Mouse (Mus musculus) hindbrain, embryonic 13.5 days (tissue): ENCODE results near the gene Gid4. TPM values are rescaled to one million over a fixed set of nuclear protein-coding genes. Genes with fewer than 3 reads are reported as not detected.

ENCODE experiments used
- ATAC-seq: fragments of 200-750 bp; cut with Nextera tagmentation; 2 replicates; pipeline ENCODE4 v1.8.0; 2017; ENCODE audit warnings: moderate TSS enrichment; ENCODE audit not compliant: low FRiP score
- H3K27ac ChIP-seq: fragments of 300-500 bp; sonication (generic); 2 replicates; pipeline ENCODE4 v1.5.1; 2015; ENCODE audit warnings: inconsistent platforms, mild to moderate bottlenecking, moderate library complexity
- H3K27me3 ChIP-seq: fragments of 300-500 bp; sonication (generic); 2 replicates; pipeline ENCODE4 v1.6.1; 2015; ENCODE audit warnings: mild to moderate bottlenecking, inconsistent platforms
- H3K36me3 ChIP-seq: fragments of 300-500 bp; sonication (generic); 2 replicates; pipeline ENCODE4 v1.6.1; 2015; ENCODE audit warnings: mild to moderate bottlenecking, inconsistent platforms
- H3K4me1 ChIP-seq: fragments of 300-500 bp; sonication (generic); replicated peaks from 2 replicates; pipeline ENCODE4 v1.6.1; 2015; ENCODE audit warnings: inconsistent platforms
- H3K4me2 ChIP-seq: fragments of 300-500 bp; sonication (generic); 2 replicates; pipeline ENCODE4 v1.6.1; 2015; ENCODE audit warnings: inconsistent platforms, mild to moderate bottlenecking, moderate library complexity
- H3K4me3 ChIP-seq: fragments of 300-500 bp; sonication (generic); 2 replicates; pipeline ENCODE4 v1.5.1; 2015; ENCODE audit warnings: mild to moderate bottlenecking, inconsistent platforms
- H3K9ac ChIP-seq: fragments of 300-500 bp; sonication (generic); 2 replicates; pipeline ENCODE4 v1.6.1; 2015; ENCODE audit warnings: mild to moderate bottlenecking, inconsistent platforms
- H3K9me3 ChIP-seq: fragments of 300-500 bp; sonication (generic); 2 replicates; pipeline ENCODE4 v1.6.1; 2016; ENCODE audit warnings: inconsistent platforms
- WGBS: fragments of 180-500 bp; shearing (Covaris S2); methylation state at CpG from one replicate; pipeline ENCODE4 v1.1.7; 2015; 5-methylcytosine and 5-hydroxymethylcytosine counted together
- polyA plus RNA-seq: library from polyadenylated mRNA; unstranded; fragments of >200 nt; fragmentation: Nextera tagmentation; extraction: Ambion mirVana; gene quantifications from 2 replicates; pipeline ENCODE4 v1.2.1, GENCODE M21; 2015

Gene Gid4
- polyA plus RNA-seq, 1 experiment from 2014 or later, result 21.7 TPM

DNA sequence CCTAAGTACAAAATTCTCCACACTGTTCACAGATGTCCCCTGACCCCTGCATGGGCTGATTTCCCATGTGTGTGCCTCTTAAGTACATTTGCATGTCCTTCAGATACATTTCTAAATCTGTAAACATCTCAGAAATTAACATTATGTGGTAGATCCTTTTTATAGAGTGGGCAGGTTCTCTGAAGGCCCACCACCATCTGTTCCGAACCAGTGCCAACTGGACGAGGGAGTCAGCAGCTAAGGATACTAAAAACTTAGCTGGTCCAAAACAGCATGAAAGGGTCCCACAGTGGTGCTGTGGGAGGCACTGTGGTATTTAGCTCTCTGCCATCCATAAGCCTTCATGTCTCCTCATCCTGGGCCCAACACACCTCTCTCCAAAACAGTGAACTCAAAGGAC is 19.8 kb upstream of the Gid4 start:
- ATAC-seq, result no peak
- no peaks in the 10 kb centered on the region for H3K27me3 ChIP-seq
- 88% methylated on average over 2 of the region's 2 CpGs for WGBS

GRCm38 (mm10) chr11:60406606-60407005 is 10.3 kb upstream of the Gid4 start:
- 96% methylated on average over 1 of the region's 1 CpGs for WGBS
- H3K4me3 ChIP-seq, result no peak overlapping the region
- peaks cover 75% of the 10 kb centered on the region for H3K36me3 ChIP-seq
- no peak overlapping the region for H3K9ac ChIP-seq
- H3K27ac ChIP-seq, result no peak overlapping the region
- no peaks in the 10 kb centered on the region for H3K4me1 ChIP-seq
- no peak for ATAC-seq
- no peak overlapping the region for H3K4me2 ChIP-seq
- no peaks in the 10 kb centered on the region for H3K27me3 ChIP-seq
- H3K9me3 ChIP-seq, result no peaks in the 10 kb centered on the region

More for the DNA sequence above, 19.8 kb upstream of the Gid4 start:
- H3K9ac ChIP-seq, result no peak overlapping the region
- peaks cover 16% of the 10 kb centered on the region for H3K36me3 ChIP-seq
- H3K27ac ChIP-seq, result no peak overlapping the region
- no peak overlapping the region for H3K4me2 ChIP-seq
- peaks cover 13% of the 10 kb centered on the region for H3K4me1 ChIP-seq
- H3K4me3 ChIP-seq, result no peak overlapping the region
- H3K9me3 ChIP-seq, result no peaks in the 10 kb centered on the region

DNA sequence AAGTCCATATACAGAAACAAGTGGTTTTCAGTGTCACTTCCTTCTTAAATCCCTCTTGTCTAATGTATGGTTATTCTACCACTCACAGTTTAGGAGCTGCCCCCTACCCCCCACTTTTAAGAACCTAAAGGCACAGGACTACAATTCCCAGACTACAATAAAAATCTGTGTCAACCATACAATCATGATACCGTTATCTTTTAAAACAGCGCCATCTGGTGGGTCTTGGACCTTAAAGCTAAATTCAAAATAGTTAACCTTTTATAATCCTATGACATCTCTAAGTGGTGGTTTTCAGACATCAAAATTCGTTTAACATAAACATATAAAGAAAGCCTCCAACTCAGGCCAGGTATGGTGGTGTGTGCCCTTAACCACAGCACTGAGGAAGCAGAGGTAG is 4.8 kb upstream of the Gid4 start:
- no peaks in the 10 kb centered on the region for H3K9me3 ChIP-seq
- no peaks in the 10 kb centered on the region for H3K27me3 ChIP-seq
- H3K4me3 ChIP-seq, result no peak overlapping the region
- no peak overlapping the region for H3K4me2 ChIP-seq
- WGBS, result 12% methylated on average over 3 of the region's 3 CpGs
- peaks cover 23% of the 10 kb centered on the region for H3K4me1 ChIP-seq
- no peak overlapping the region for H3K27ac ChIP-seq
- H3K9ac ChIP-seq, result no peak overlapping the region
- H3K36me3 ChIP-seq, result peaks cover 22% of the 10 kb centered on the region
- ATAC-seq, result no peak

- no peak overlapping the region for H3K27ac ChIP-seq
- H3K4me3 ChIP-seq, result no peak overlapping the region
- no peaks in the 10 kb centered on the region for H3K9me3 ChIP-seq
- peaks cover 15% of the 10 kb centered on the region for H3K36me3 ChIP-seq
- no peak for ATAC-seq
- WGBS, result 86% methylated on average over 2 of the region's 2 CpGs
- no peaks in the 10 kb centered on the region for H3K27me3 ChIP-seq
- peaks cover 23% of the 10 kb centered on the region for H3K4me1 ChIP-seq
- H3K4me2 ChIP-seq, result no peak overlapping the region
- H3K9ac ChIP-seq, result no peak overlapping the region
Observed at GRCm38 (mm10) chr11:60412921-60413320, 4.0 kb upstream of the Gid4 start.

DNA sequence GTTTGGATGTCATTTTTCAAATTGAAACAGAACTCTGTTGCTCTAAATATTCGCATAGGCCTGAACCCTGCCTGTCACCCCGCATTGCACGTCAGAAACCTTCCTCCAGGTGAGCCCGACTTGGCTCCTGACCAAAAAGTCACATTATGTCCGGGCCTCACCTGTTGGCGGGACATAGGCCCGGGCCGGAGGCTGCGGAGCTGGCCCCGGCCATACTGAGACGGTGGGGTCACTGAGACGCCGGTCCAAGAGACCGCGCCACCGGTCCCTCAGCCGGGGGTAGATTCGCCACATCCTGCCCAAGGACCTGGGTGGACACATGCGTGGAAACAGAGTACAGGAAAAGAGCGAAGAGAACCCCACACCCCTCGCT is 369 bp upstream of the Gid4 start:
- Histone ChIP-seq H3K27ac (peak overlapping the region; percentile 84), H3K9me3 (no peaks in the 10 kb centered on the region), H3K36me3 (no peaks in the 10 kb centered on the region), H3K4me3 (peak overlapping the region; percentile 79), H3K4me1 (peaks cover 38% of the 10 kb centered on the region), H3K4me2 (peak overlapping the region; percentile 81), H3K9ac (peak overlapping the region; percentile 86), H3K27me3 (no peaks in the 10 kb centered on the region)
- ATAC-seq, result no peak; the same call in 1 of the 2 replicates
- WGBS, result 1% methylated on average over 21 of the region's 21 CpGs

- peak within 1 kb of the TSS; percentile 92 for H3K27ac ChIP-seq
- H3K9me3 ChIP-seq, result no peaks in the 10 kb centered on the region
- ATAC-seq, result peak; percentile 59
- under 1% methylated on average over 38 of the region's 39 CpGs for WGBS
- no peaks in the 10 kb centered on the region for H3K36me3 ChIP-seq
- peak within 1 kb of the TSS; percentile 88 for H3K9ac ChIP-seq
- H3K27me3 ChIP-seq, result no peaks in the 10 kb centered on the region
- H3K4me1 ChIP-seq, result peaks cover 38% of the 10 kb centered on the region
- H3K4me2 ChIP-seq, result peak within 1 kb of the TSS; percentile 80
- peak within 1 kb of the TSS; percentile 79 for H3K4me3 ChIP-seq
Observed at GRCm38 (mm10) chr11:60417717-60418472, 950 bp downstream of the Gid4 start, which contains the start of gene Atpaf2. Gene Atpaf2, minus strand, starts transcription at chr11:60418457.

- Histone ChIP-seq H3K4me2 (peak overlapping the region; percentile 80), H3K27me3 (no peaks in the 10 kb centered on the region), H3K4me3 (peak overlapping the region; percentile 79), H3K9me3 (no peaks in the 10 kb centered on the region), H3K36me3 (no peaks in the 10 kb centered on the region), H3K9ac (peak overlapping the region; percentile 88), H3K27ac (0 out of 2 replicates have a peak overlapping the region, but pooled peaks have one; percentile 92), H3K4me1 (peaks cover 38% of the 10 kb centered on the region)
- WGBS, result 27% methylated on average over 6 of the region's 6 CpGs
- no peak for ATAC-seq
Observed at GRCm38 (mm10) chr11:60418473-60418803, 1.5 kb downstream of the Gid4 start.

DNA sequence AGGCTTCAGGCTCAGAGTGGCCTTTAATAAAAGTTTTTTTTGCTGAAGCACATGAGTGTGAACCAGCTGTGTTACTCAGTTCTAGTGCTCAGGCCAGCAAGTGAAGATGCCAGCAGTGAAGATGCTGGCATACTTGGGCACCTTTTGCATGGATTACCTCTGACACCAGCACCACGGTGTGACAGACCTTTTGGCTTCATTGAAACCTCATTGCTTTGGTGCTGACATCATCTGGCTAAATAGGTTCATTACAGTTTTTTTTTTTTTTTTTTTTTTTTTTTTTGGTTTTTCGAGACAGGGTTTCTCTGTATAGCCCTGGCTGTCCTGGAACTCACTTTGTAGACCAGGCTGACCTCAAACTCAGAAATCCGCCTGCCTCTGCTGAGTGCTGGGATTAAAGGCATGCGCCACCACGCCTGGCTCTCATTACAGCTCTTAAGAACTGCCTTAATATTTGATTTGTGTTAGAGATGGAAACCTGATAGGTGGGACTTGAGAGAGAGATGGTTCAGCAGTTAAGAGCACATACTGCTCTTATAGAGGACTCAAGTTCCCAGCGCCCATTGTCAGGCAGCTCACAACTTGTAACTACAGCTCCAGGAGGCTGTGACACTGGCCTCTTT is 5.2 kb downstream of the Gid4 start:
- Histone ChIP-seq H3K27ac (no peak overlapping the region), H3K9ac (no peak overlapping the region), H3K27me3 (no peaks in the 10 kb centered on the region), H3K4me2 (no peak overlapping the region), H3K4me1 (peaks cover 16% of the 10 kb centered on the region), H3K4me3 (no peak overlapping the region), H3K36me3 (peaks cover 11% of the 10 kb centered on the region), H3K9me3 (no peaks in the 10 kb centered on the region)
- ATAC-seq, result no peak
- WGBS, result 65% methylated on average over 6 of the region's 6 CpGs

- H3K4me3 ChIP-seq, result no peak overlapping the region
- no peak for ATAC-seq
- H3K9ac ChIP-seq, result no peak overlapping the region
- no peak overlapping the region for H3K27ac ChIP-seq
- H3K27me3 ChIP-seq, result no peaks in the 10 kb centered on the region
- H3K4me2 ChIP-seq, result no peak overlapping the region
- WGBS, result 39% methylated on average over 1 of the region's 1 CpGs
- H3K4me1 ChIP-seq, result peaks cover 14% of the 10 kb centered on the region
- H3K36me3 ChIP-seq, result peaks cover 19% of the 10 kb centered on the region
- H3K9me3 ChIP-seq, result no peaks in the 10 kb centered on the region
Observed at GRCm38 (mm10) chr11:60423006-60423405, 6.1 kb downstream of the Gid4 start.

DNA sequence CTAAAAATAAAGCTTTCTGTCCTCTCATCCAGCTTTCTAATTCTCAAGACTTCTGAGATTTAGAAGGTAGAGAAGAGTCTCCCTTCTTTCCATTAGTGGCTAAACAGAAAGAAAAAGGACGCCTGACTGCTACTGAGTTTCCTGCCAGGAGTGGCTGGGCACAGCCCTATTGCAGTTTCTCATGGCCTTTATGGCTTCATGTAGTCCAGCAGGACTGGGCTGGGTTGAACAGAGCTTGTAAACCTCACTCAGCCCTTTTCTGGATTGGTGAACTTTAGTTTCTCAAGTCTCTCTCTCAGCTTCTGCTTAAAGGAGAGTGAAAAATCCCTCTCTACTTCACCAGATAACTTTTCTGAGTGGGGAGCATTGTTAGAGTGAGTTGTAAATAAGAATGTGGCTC is 9.5 kb downstream of the Gid4 start:
- H3K4me1 ChIP-seq, result no peaks in the 10 kb centered on the region
- no peak overlapping the region for H3K27ac ChIP-seq
- ATAC-seq, result no peak
- H3K4me3 ChIP-seq, result no peak overlapping the region
- H3K4me2 ChIP-seq, result no peak overlapping the region
- H3K27me3 ChIP-seq, result no peaks in the 10 kb centered on the region
- H3K9ac ChIP-seq, result no peak overlapping the region
- H3K36me3 ChIP-seq, result peaks cover 37% of the 10 kb centered on the region
- H3K9me3 ChIP-seq, result no peaks in the 10 kb centered on the region
- WGBS, result 82% methylated on average over 1 of the region's 1 CpGs

DNA sequence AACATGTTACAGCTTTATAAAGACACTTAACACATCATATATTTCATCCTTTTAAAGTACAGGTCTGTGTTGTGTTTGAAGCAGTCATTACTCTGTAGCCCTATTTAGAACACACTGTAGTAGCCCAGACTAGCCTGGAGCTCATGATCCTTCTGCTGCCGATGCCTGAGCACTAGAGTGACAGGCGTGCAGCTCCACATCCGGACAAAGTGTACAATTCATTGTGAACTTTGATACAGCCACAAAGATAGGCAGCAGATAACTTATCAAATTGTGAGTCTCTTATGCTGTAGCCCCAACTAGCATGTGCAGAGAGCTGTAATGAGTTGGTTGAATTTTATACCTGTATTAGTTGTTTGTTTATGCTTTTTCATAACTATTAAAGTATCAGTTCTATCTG is 10.7 kb downstream of the Gid4 start:
- Histone ChIP-seq H3K9ac (no peak overlapping the region), H3K4me2 (no peak overlapping the region), H3K9me3 (no peaks in the 10 kb centered on the region), H3K27ac (no peak overlapping the region), H3K4me1 (no peaks in the 10 kb centered on the region), H3K36me3 (peaks cover 48% of the 10 kb centered on the region), H3K4me3 (no peak overlapping the region), H3K27me3 (no peaks in the 10 kb centered on the region)
- 99% methylated on average over 3 of the region's 3 CpGs for WGBS
- no peak for ATAC-seq

- peaks cover 74% of the 10 kb centered on the region for H3K36me3 ChIP-seq
Observed at GRCm38 (mm10) chr11:60433501-60433900, 16.6 kb downstream of the Gid4 start.

DNA sequence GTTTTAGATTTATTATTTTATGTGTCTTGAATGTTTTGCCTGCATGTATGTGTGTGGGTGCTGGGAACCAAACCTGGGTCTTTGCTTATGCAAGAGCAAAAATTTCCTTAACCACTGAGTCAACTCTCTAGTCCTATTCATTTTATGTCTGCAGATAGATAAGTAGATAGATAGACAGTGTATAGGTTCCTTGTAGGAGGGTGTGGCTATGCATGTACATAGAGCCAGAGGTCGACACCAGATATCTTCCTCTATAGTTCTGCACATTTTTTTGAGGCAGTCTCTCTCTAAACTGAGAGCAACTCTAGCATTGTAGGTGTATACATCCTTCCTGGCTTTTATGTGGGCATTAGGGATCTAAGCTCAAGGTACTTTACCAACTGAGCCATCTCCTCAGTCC is 18.2 kb downstream of the Gid4 start:
- Histone ChIP-seq H3K27me3 (no peaks in the 10 kb centered on the region), H3K4me2 (no peak overlapping the region), H3K27ac (no peak overlapping the region), H3K4me1 (no peaks in the 10 kb centered on the region), H3K9ac (no peak overlapping the region), H3K9me3 (no peaks in the 10 kb centered on the region), H3K36me3 (peaks cover 72% of the 10 kb centered on the region), H3K4me3 (no peak overlapping the region)
- ATAC-seq, result no peak
- WGBS, result 96% methylated on average over 1 of the region's 1 CpGs

More at GRCm38 (mm10) chr11:60433501-60433900, 16.6 kb downstream of the Gid4 start:
- H3K4me1 ChIP-seq, result no peaks in the 10 kb centered on the region
- no peaks in the 10 kb centered on the region for H3K9me3 ChIP-seq
- H3K27ac ChIP-seq, result no peak overlapping the region
- no peak overlapping the region for H3K9ac ChIP-seq
- no peak for ATAC-seq
- H3K27me3 ChIP-seq, result no peaks in the 10 kb centered on the region
- no peak overlapping the region for H3K4me3 ChIP-seq
- no peak overlapping the region for H3K4me2 ChIP-seq
